Mouse (Mus musculus): ENCODE data around the gene Cpne7. TPM values are rescaled to one million over a fixed set of nuclear protein-coding genes. Genes with fewer than 3 reads are reported as not detected.

Cpne7 gene
- total RNA-seq, 1 experiment from 2014 or later, result 0.14 TPM

DNA sequence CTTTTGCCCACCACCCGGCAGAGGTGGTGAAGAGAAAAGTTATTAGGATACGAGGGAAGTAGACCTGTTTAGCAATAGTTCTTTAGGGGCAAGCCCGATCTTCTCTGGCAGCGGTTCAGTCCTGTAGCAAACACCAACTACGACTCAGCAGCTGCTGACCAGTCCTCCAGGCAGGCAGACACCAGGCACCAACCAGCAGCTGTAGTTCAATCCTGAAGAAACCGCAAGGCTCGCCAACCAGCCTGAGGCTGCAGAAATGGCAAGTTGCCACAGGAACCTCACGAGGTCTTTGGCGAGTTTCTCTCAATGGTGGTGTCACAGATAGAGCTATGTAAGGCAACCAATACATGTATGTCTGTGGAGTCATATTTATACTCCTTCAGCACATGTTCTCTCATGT, 4.3 kb upstream of the Cpne7 start:
- no peak for ATAC-seq (replicated peaks; ENCODE audit: low read depth, poor library complexity, severe bottlenecking)

DNA sequence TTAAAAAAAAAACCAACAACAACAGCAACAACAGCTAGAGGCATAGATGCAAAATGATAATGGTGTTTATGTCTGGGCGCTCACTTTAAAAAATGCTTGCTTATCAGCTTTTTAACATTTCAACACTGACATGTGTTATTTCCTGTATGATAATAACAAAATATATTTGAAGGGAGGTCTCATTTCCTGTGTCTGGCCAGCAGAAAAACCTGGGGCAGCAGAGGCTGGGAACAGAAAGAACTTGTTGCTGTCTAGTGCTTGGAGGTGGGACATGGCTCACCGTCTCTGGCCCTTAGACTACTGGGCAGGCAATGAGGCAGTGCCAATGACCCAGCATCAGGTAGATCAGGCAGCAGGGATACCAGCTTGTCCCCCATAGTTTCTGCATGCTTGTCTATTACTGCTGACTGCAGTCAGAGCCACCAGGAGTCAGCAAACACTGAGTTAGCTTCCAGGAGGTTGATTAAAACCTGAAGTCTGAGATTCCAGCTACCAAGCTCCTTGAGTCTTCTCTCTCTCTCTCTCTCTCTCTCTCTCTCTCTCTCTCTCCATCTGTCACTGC, 3.2 kb upstream of the Cpne7 start:
- 0 out of 2 replicates have a peak, but pooled peaks have one; percentile 7 for ATAC-seq (replicated peaks; ENCODE audit: low read depth, poor library complexity, severe bottlenecking)

DNA sequence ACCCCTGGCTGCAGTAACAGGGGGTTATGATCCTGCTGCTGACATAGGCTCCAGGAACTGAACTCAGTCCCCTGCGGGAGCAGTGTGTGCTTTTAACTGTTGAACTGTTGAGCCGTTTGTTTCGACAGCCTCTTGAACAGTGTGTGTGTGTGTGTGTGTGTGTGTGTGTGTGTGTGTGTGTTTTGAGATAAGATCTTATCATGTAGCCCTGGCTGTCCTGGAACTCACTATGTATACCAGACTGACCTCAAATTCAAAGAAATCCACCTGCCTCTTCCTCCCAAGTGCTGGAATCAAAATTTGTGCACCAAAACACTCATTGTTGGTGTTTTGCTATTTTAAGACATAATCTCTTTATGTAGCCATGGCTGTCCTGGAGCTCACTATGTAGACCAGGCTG, 2.5 kb upstream of the Cpne7 start:
- ATAC-seq (replicated peaks; ENCODE audit: low read depth, poor library complexity, severe bottlenecking), result no peak

DNA sequence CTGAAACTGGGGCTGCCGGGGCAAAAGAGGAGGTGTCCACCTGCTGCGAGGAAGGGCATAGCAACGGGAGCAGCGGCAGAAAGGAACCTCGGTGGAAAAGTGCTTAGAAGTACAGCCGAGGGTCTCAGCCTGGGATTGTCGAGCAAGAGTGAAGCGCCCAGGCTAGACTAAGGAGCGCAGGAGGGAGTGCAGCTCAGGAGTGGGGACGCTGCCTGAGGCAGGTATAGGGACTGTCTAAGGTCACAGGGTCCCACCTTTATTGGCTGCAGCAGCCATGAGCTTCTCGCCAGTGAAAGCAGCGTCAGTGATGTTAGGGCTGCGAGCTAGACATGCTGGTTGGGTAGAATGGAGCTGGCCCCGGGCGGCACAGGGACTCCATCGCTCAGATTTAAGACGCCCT, 570 bp downstream of the Cpne7 start:
- ATAC-seq (replicated peaks; ENCODE audit: low read depth, poor library complexity, severe bottlenecking), result no peak

DNA sequence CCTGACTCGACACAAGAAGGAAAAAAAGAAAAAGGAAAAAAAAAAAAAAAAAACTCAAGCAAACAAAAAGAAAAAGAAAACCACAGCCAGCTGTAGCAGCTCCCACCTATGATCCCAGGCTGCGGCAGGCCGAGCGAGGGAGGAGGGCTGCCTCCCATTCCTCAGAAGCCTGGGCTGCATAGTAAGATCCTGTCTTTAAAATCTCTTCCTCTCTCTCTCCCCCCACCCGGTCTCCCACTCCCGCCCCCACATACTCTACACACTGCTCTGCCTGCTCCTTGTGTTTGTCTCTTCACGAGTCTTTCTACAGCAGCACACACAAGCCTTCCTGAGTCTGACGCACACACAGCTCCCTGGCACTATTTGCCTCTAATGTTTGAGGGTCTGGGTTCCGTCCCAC, 4.9 kb downstream of the Cpne7 start:
- ATAC-seq (replicated peaks; ENCODE audit: low read depth, poor library complexity, severe bottlenecking), result no peak

DNA sequence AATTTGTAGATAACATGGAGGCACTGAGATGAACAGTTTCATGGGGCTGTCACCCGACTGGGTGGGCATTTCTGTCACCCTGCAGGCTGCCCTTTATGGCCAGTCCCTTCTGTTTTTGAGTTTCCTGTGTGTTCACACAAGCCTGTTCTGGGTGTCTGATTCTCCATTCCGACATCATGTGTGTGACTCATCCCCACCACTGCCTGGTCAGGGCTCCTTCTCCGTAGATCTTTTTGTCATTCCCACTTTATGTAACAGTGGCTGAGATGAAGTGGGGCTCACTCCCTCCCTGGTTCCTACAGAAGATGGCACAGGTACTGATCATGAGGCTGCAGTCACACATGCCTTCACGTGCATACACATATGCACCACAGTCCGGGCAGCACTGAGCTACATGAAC, 5.5 kb downstream of the Cpne7 start:
- no peak for ATAC-seq (replicated peaks; ENCODE audit: low read depth, poor library complexity, severe bottlenecking)

DNA sequence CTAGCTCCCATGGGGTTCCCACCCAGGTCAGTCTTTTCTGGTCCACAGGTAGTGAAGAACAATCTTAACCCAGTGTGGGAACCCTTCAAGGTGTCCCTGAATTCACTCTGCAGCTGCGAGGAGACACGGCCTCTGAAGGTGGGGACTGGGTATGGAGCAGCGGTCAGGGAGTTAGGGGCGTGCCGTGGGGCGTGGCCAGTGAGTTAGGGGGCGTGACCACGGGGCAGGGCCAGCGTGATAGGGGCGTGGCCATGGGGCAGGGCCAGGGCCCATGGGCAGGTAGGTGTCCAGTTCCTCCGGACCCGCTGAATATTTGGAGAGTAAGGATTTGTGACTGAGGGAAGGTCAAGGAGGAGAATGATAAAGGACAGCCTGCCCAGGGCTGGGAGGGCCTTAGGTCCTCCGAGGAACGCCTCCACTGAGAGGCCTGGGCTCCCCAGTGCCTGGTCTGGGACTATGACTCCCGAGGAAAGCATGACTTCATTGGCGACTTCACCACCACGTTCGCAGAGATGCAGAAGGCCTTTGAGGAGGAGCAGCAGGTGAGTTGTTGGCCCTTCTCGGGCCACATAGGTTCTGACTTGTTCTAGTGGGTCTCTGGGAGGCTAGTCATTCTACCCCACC, 9.1 kb downstream of the Cpne7 start:
- peak; percentile 63 for ATAC-seq (replicated peaks; ENCODE audit: low read depth, poor library complexity, severe bottlenecking)

DNA sequence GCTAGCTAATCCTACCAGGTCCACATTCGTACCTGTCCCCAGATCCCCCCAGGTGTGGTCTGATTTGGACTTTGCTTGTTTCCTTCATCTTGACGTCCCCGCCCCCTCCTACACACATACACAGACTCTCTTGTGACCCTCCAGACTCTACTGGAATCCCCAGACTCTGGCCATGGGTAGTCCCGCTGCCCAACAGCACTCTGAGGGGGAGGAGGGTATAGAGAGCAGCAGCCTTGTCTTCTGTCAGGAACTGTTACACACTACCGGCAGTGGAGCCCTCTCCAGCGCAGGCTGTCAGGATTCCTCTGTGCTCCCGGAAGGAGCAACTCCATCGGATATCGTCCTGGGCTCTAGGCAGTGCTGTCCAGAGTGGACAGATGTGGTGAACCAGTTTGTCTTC, 13.9 kb downstream of the Cpne7 start:
- no peak for ATAC-seq (replicated peaks; ENCODE audit: low read depth, poor library complexity, severe bottlenecking)

DNA sequence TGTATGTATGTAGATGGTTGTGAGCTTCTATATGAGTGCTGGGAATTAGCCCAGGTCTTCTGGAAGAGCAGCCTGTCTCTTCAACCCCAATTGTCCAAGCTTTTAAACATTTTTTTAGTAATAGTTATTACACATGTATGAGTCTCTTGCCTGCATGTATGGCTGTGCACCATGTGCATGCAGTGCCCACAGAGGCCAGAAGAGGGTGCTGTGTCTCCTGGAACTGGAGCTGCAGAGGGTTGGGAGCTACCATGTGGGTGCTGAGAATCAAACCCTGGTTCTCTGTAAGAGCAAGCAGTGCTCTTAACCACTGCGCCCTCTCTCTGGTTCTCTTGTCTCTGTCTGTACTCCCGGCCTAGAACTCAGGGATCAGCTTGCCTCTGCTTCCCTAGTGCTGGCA, 15.8 kb downstream of the Cpne7 start:
- no peak for ATAC-seq (replicated peaks; ENCODE audit: low read depth, poor library complexity, severe bottlenecking)

DNA sequence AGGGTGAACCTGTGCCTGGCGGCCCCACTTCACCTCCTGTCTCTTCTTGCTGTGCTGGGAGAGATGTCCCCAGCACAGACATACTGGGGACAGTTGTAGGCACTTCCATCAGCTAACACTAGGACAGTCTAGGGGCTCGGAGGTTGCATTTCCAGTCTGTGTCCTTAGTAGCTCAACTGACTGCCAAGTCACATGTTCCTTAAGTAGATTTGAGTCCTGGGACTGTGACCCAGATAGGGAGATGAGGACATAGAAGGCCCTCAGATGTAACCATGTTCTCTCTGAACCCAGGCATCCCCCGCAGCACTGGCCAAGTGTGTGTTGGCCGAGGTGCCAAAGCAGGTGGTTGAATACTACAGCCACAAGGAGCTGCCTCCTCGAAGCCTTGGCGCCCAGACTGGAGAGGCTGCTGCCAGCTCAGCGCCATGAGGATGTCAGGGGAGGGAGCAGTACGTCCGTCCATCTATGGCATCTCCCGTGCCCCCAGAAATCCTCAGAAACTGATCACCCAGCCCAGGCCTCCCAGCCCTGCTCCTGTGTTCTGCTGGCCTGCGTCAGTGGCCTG, 17.1 kb downstream of the Cpne7 start:
- ATAC-seq (replicated peaks; ENCODE audit: low read depth, poor library complexity, severe bottlenecking), result no peak

DNA sequence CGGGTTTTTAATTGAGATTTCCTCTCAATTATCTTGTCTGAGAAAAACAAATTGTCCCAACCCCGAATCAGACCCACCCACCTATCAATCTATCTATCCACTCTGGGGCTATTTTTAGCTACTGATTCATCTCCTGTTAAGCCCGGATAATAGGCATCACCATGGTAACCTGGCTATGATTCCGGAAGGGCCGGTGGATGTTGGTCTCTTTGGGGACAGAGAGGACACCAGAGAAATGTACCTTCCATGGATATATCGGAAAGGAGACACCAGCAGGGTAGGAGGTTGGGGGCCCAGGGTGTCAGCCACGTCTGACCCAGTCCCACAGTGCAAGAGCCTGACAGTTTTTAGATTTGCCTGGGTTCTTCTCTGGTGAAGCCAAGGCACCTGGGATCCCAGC, 18.2 kb downstream of the Cpne7 start:
- no peak for ATAC-seq (replicated peaks; ENCODE audit: low read depth, poor library complexity, severe bottlenecking)

DNA sequence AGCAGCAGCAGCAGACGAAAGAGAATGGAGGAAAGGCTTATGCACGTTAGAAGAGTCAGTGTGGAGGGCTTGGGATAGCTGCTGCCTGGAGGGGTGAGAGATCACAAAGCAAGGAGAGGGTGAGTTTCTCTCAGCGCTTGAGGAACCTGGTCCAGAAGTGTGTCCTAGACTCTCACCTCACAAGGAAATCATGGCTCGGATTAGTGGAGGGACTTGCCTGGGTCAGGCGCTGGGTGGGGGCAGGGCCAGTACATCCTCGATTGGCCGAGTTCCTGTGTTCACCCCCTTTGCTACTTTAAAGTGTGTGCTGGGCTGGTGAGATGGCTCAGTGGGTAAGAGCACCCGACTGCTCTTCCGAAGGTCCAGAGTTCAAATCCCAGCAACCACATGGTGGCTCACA, 18.6 kb downstream of the Cpne7 start:
- no peak for ATAC-seq (replicated peaks; ENCODE audit: low read depth, poor library complexity, severe bottlenecking)

DNA sequence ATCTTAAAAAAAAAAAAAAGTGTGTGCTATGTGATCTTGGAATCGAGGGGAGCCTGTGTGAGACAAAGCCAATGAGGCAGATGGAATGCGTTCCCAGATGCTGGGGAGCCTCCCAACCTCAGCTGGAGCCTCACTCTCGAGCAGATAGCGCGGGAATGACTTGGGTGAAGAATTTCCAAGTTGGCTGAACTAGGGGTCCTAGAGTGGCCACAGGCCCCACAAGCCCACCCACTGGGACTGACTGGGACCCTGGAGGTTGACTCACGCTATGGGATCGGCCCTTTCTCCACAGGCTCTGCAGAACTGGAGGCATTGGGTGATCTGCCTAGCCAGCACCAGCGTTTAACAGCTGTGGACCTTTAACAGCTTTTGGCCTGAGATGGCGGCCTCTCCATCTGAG, 19.1 kb downstream of the Cpne7 start:
- ATAC-seq (replicated peaks; ENCODE audit: low read depth, poor library complexity, severe bottlenecking), result no peak

DNA sequence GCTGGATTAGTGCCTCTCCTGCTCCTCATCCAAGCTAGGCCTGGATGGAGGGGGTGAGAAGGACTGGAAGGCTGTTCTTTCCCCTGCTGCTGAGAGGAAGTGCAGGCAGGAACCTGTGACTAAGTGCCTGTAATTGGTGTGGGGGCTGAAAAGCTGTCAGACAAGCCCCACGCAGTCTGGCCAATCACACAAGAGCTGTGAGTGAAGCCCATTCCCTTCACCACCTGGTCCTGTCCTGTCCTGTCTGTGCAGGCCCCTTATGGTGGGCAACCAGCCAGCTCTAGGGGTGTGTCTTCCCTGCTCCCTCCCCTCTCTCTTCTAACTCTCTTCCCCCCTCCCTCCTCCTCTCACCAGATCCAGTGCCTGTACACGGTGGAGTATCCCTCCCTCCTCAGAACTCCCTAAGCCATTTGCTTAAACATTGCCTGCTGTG, 20.5 kb downstream of the Cpne7 start:
- ATAC-seq (replicated peaks; ENCODE audit: low read depth, poor library complexity, severe bottlenecking), result no peak

DNA sequence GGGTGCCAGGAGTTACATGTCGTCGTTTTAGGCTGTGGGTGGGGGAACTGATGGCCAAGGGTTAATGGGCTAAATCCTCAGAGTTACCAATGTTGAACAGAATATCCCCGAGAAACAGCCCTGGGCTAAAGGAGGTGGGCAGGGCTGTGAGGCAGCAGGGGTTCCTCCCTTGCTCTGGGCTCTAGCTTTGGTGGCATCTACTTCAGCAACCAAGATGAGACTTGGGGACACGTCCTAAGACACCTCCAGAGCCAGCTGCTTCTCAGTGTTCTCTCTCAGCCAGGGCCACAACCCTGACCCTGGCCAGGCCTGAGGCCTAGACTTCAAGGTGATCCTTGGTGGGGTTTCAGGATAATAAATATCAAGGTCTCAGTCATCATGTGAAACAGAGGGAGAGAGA, 21.6 kb downstream of the Cpne7 start:
- ATAC-seq (replicated peaks; ENCODE audit: low read depth, poor library complexity, severe bottlenecking), result no peak

DNA sequence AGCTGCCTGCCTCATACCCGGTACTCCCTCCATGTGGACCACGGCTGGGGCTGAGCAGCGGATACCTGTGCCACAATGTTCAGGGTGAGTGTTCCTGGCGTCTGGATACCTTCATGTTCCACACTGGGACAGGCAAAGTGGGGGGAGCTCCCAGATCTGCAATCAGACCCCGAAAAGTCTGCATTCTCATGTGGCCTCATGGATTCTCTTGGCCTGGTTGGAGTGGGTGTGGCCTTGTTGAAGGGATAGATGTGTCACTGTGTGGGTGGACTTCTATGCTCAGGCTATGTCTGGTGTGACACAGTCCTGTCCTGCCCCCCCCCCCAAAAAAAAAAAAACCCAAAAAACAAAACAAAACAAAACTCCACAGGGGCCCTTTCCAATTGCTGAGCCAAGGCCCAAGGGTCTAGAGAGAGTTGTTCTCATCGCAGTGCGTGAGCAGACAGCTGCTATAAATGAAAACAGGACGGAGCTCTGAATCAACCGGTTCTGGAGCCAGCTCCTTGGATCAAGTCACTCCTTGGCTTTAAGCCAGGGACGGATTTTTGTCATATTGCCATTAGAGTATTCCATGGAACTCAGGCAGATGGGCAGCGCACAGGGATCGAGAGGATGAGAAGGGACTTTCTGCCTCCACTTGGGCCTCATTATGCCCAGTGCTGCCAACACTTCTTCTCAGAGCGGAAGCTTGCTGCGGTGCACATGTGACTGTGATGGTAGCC, 24.7 kb downstream of the Cpne7 start:
- ATAC-seq (replicated peaks; ENCODE audit: low read depth, poor library complexity, severe bottlenecking), result no peak

DNA sequence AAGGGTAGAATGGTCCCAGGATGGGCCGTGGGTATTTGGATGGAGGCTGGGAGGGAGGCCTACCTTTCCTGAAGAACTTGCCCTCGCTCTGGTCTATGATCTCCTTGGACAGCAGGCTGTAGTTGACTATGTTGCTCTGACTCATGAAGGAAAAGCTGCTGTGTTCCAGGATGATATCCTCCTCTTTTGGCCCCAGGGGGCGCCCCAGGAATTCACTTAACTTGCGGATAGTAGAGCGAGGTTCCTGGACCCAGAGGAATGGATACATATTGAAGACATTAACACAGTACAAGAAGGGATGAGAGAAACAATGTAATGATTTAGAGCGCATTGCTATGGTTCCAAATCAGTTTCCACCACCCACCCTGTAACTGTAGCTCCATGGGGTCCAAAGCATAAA, 28.1 kb downstream of the Cpne7 start:
- ATAC-seq (replicated peaks; ENCODE audit: low read depth, poor library complexity, severe bottlenecking), result 0 out of 2 replicates have a peak, but pooled peaks have one; percentile 39

DNA sequence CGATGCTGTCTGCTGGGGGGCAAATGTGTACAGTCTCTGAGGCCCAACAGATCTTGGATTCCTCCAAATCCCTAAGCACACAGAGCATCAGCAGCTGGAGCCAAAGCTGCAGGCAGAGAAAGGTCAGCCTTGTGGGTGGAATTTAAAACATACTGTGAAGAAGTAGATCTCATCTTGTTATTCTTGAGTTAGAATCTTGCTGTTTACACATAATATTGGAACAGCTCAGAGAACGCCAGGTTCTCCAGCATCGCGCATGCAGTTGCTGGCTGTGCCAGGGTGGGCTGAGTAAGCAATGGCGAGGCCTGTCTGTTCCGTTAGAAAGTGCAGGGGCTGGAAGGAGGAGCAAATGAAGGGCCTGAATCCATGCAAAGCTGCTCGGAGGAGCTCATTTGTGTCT, 29.2 kb downstream of the Cpne7 start:
- no peak for ATAC-seq (replicated peaks; ENCODE audit: low read depth, poor library complexity, severe bottlenecking)

DNA sequence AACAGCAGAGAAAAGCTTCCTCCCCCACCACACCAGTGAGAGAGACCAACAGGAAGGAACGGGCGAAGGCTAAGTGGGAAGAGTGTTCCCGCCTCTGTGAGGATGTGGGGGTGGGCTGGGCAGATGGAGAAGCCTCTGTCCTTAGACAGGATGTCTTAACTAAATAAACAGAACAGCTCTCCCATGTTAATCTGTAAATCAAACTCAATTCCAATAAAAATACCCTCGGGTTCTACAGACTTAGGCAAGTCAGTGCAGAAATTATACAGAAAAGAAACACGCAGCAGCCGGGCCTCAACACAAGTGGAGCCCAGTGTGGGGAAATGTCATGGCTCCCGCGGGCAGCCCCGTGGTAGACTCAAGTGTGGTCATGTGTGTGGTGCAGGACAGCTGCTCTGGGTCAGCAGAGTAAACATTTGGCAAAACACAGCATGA, 33.6 kb downstream of the Cpne7 start:
- no peak for ATAC-seq (replicated peaks; ENCODE audit: low read depth, poor library complexity, severe bottlenecking)

DNA sequence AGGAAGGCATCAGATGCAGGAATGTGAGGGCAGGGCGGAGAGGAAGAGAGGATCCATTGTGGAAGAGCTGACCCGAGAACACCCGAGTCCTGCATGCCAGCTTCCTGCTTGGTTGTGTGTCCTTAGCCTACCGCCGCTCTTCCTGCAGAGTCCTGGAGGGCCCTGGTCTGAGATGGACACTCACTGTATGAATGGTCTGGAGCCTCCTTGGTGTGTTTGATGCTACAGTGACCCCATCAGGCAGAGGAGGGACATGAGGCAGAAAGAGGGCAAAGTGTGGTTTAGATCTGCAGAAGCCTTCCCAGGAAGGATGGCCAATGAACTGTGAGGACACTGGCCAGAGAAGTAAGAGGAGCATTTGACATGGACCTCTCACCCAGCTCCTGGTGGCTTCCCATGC, 38.0 kb downstream of the Cpne7 start:
- ATAC-seq (replicated peaks; ENCODE audit: low read depth, poor library complexity, severe bottlenecking), result no peak

DNA sequence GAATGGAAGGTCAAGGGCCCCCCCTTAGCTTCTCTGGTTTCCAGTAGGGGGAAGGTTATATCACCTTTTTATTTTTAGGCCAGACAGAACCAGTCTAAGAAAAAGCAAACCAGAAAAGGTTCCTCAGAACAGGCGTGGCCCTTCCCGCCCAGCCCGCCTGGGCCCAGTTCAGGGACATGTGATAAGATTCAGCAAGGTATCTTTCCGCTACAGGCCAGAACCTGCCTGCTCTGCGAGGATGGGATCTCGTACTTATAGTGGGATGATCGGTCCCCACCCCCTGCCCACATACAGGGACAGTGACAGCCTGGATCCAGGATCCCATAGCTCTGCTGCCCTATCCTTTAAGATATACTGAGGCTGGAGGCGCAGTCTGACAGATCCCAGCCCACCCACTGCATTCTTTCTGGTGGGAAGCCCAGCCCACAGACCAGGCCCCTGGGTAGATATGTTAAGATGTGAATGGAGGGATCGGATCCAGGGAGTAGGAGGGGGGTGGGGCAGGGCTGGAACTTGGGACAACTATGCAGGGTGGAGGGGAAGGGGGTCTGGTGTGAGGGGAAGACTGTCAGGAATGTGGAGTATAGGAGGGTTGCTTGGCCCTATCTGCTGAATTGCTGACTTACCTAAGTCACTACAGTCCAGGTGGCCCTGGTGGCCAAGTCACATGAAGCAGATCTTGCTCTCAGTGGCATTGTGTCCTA, 39.0 kb downstream of the Cpne7 start:
- no peak for ATAC-seq (replicated peaks; ENCODE audit: low read depth, poor library complexity, severe bottlenecking)

Data from common myeloid progenitor, adult 5-6 weeks (primary cell).